Mouse (Mus musculus): ENCODE results near the gene Eomes. TPM values are rescaled to one million over a fixed set of nuclear protein-coding genes. Genes with fewer than 3 reads are reported as not detected.
A peak's percentile ranks its signal among the peaks of the same experiment; 100 is the strongest.

Gene Eomes
- polyA plus RNA-seq, 1 experiment, result not detected

GRCm38 (mm10) chr9:118495933-118496332 lies 17.9 kb downstream of the Eomes start:
- no peak overlapping the region for H3K27ac ChIP-seq (replicated peaks; ENCODE audit: low read depth, low read length)
- H3K4me1 ChIP-seq (ENCODE audit: control insufficient read depth, insufficient read depth, insufficient read length, low read length), result no peaks in the 10 kb centered on the region
- no peak overlapping the region for H3K4me3 ChIP-seq (ENCODE audit: insufficient read depth, low read depth, low read length)

GRCm38 (mm10) chr9:118496952-118497351 lies 18.9 kb downstream of the Eomes start:
- H3K27ac ChIP-seq (replicated peaks; ENCODE audit: low read depth, low read length), result no peak overlapping the region
- no peak overlapping the region for H3K4me3 ChIP-seq (ENCODE audit: insufficient read depth, low read depth, low read length)
- no peaks in the 10 kb centered on the region for H3K4me1 ChIP-seq (ENCODE audit: control insufficient read depth, insufficient read depth, insufficient read length, low read length)

GRCm38 (mm10) chr9:118498061-118498460 lies 20.0 kb downstream of the Eomes start:
- no peaks in the 10 kb centered on the region for H3K4me1 ChIP-seq (ENCODE audit: control insufficient read depth, insufficient read depth, insufficient read length, low read length)
- H3K27ac ChIP-seq (replicated peaks; ENCODE audit: low read depth, low read length), result no peak overlapping the region
- no peak overlapping the region for H3K4me3 ChIP-seq (ENCODE audit: insufficient read depth, low read depth, low read length)

GRCm38 (mm10) chr9:118500963-118501362 lies 23.0 kb downstream of the Eomes start:
- Histone ChIP-seq H3K4me1 (ENCODE audit: control insufficient read depth, insufficient read depth, insufficient read length, low read length) (no peaks in the 10 kb centered on the region), H3K4me3 (ENCODE audit: insufficient read depth, low read depth, low read length) (no peak overlapping the region), H3K27ac (replicated peaks; ENCODE audit: low read depth, low read length) (no peak overlapping the region)

GRCm38 (mm10) chr9:118504656-118505055 lies 26.6 kb downstream of the Eomes start:
- Histone ChIP-seq H3K27ac (replicated peaks; ENCODE audit: low read depth, low read length) (no peak overlapping the region), H3K4me3 (ENCODE audit: insufficient read depth, low read depth, low read length) (no peak overlapping the region), H3K4me1 (ENCODE audit: control insufficient read depth, insufficient read depth, insufficient read length, low read length) (peaks cover 8% of the 10 kb centered on the region)

GRCm38 (mm10) chr9:118506020-118506403 lies 28.0 kb downstream of the Eomes start, which contains the start of gene Golga4:
Gene Golga4 (plus strand): TSS chr9:118506267.
- peak within 1 kb of the TSS; percentile 89 for H3K27ac ChIP-seq (replicated peaks; ENCODE audit: low read depth, low read length)
- H3K4me1 ChIP-seq (ENCODE audit: control insufficient read depth, insufficient read depth, insufficient read length, low read length), result peaks cover 12% of the 10 kb centered on the region
- H3K4me3 ChIP-seq (ENCODE audit: insufficient read depth, low read depth, low read length), result peak within 1 kb of the TSS; percentile 99

GRCm38 (mm10) chr9:118506404-118507231 lies 28.6 kb downstream of the Eomes start:
- peak overlapping the region; percentile 99 for H3K4me3 ChIP-seq (ENCODE audit: insufficient read depth, low read depth, low read length)
- H3K27ac ChIP-seq (replicated peaks; ENCODE audit: low read depth, low read length), result peak overlapping the region; percentile 89
- peaks cover 17% of the 10 kb centered on the region for H3K4me1 ChIP-seq (ENCODE audit: control insufficient read depth, insufficient read depth, insufficient read length, low read length)

GRCm38 (mm10) chr9:118507552-118507951 lies 29.5 kb downstream of the Eomes start:
- Histone ChIP-seq H3K4me3 (ENCODE audit: insufficient read depth, low read depth, low read length) (peak overlapping the region; percentile 99), H3K4me1 (ENCODE audit: control insufficient read depth, insufficient read depth, insufficient read length, low read length) (peaks cover 18% of the 10 kb centered on the region), H3K27ac (replicated peaks; ENCODE audit: low read depth, low read length) (no peak overlapping the region)

GRCm38 (mm10) chr9:118508601-118509000 lies 30.6 kb downstream of the Eomes start:
- H3K4me3 ChIP-seq (ENCODE audit: insufficient read depth, low read depth, low read length), result no peak overlapping the region
- no peak overlapping the region for H3K27ac ChIP-seq (replicated peaks; ENCODE audit: low read depth, low read length)
- peaks cover 18% of the 10 kb centered on the region for H3K4me1 ChIP-seq (ENCODE audit: control insufficient read depth, insufficient read depth, insufficient read length, low read length)

- no peak overlapping the region for H3K27ac ChIP-seq (replicated peaks; ENCODE audit: low read depth, low read length)
- peaks cover 18% of the 10 kb centered on the region for H3K4me1 ChIP-seq (ENCODE audit: control insufficient read depth, insufficient read depth, insufficient read length, low read length)
- H3K4me3 ChIP-seq (ENCODE audit: insufficient read depth, low read depth, low read length), result no peak overlapping the region
Observed at GRCm38 (mm10) chr9:118510941-118511690, 33.1 kb downstream of the Eomes start.

GRCm38 (mm10) chr9:118512681-118513233 lies 34.7 kb downstream of the Eomes start:
- Histone ChIP-seq H3K4me1 (ENCODE audit: control insufficient read depth, insufficient read depth, insufficient read length, low read length) (peaks cover 15% of the 10 kb centered on the region), H3K4me3 (ENCODE audit: insufficient read depth, low read depth, low read length) (no peak overlapping the region), H3K27ac (replicated peaks; ENCODE audit: low read depth, low read length) (no peak overlapping the region)

GRCm38 (mm10) chr9:118515476-118515875 lies 37.5 kb downstream of the Eomes start:
- Histone ChIP-seq H3K4me3 (ENCODE audit: insufficient read depth, low read depth, low read length) (no peak overlapping the region), H3K27ac (replicated peaks; ENCODE audit: low read depth, low read length) (no peak overlapping the region), H3K4me1 (ENCODE audit: control insufficient read depth, insufficient read depth, insufficient read length, low read length) (peaks cover 10% of the 10 kb centered on the region)

GRCm38 (mm10) chr9:118516162-118516561 lies 38.1 kb downstream of the Eomes start:
- H3K27ac ChIP-seq (replicated peaks; ENCODE audit: low read depth, low read length), result no peak overlapping the region
- H3K4me1 ChIP-seq (ENCODE audit: control insufficient read depth, insufficient read depth, insufficient read length, low read length), result peaks cover 5% of the 10 kb centered on the region
- H3K4me3 ChIP-seq (ENCODE audit: insufficient read depth, low read depth, low read length), result no peak overlapping the region

- Histone ChIP-seq H3K4me3 (ENCODE audit: insufficient read depth, low read depth, low read length) (no peak overlapping the region), H3K27ac (replicated peaks; ENCODE audit: low read depth, low read length) (no peak overlapping the region), H3K4me1 (ENCODE audit: control insufficient read depth, insufficient read depth, insufficient read length, low read length) (no peaks in the 10 kb centered on the region; the same call in 1 of the 2 replicates)
Observed at GRCm38 (mm10) chr9:118517619-118518018, 39.6 kb downstream of the Eomes start.

GRCm38 (mm10) chr9:118519101-118519500 lies 41.1 kb downstream of the Eomes start:
- no peak overlapping the region for H3K4me3 ChIP-seq (ENCODE audit: insufficient read depth, low read depth, low read length)
- no peak overlapping the region for H3K27ac ChIP-seq (replicated peaks; ENCODE audit: low read depth, low read length)
- no peaks in the 10 kb centered on the region; the same call in 1 of the 2 replicates for H3K4me1 ChIP-seq (ENCODE audit: control insufficient read depth, insufficient read depth, insufficient read length, low read length)

All from brown adipose tissue, adult 24 weeks (tissue).